ENCODE assay signal across 8 mouse cellular contexts in the genomic region with DNA sequence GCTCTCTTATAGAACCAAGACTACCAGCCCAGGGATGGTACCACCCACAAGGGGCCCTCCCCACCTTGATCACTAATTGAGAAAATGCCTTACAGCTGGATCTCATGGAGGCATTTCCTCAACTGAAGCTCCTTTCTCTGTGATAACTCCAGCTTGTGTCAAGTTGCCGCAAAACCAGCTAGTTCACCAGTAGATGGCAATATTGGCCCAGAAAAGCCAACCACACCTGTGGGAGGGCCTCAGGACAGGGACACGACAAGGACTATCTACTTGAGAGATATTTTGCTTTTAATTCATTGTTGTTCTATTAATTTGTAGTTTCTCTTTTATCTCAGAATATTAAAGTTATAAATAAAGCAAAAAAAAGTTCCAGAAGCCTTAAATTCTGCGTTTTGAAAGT.
A peak's percentile ranks its signal among the peaks of the same experiment; 100 is the strongest.
DNase-seq lines count a peak whose midpoint lies in the region; ATAC-seq and TF ChIP-seq lines count a peak whose summit lies in the region.
"Not testable (repeated sequence)": the region's sequence is repeated elsewhere in the genome, so short reads cannot be mapped to it uniquely, and the experiment has no call there.

No protein-coding gene starts in this region.

- peak; percentile 77 for DNase-seq in A20 (ENCODE audit: low read depth, low spot score)
- DNase-seq in adrenal gland, postnatal 25 days = peak; percentile 37
- peak; percentile 57 for DNase-seq in embryo, embryonic 9.5 days (ENCODE audit: extremely low spot score)
- peak; percentile 52 for DNase-seq in heart, adult 8-10 months (ENCODE audit: low spot score)
- peak; percentile 58 for DNase-seq in left cerebral cortex, postnatal 4 days
- DNase-seq in spleen, adult 2 months (ENCODE audit: low read depth in 1 of 2, low spot score in 2 of 2) = peak in 1 of 2 experiments; percentile 10

- WGBS in kidney, embryonic 16.5 days = 15% methylated on average over 3 of the region's 3 CpGs
- 10% methylated on average over 3 of the region's 3 CpGs for WGBS in midbrain, embryonic 15.5 days
- 18% methylated on average over 3 of the region's 3 CpGs for WGBS in spleen, adult 2 months

- not testable (repeated sequence) for H3K27ac ChIP-seq in kidney, embryonic 16.5 days (ENCODE audit: low read length); midbrain, embryonic 15.5 days; spleen, adult 2 months (ENCODE audit: insufficient read depth, low read length)

- H3K4me1 ChIP-seq in kidney, embryonic 16.5 days (ENCODE audit: insufficient read depth, low read length); midbrain, embryonic 15.5 days; spleen, adult 2 months (ENCODE audit: control insufficient read depth, insufficient read depth, insufficient read length): not testable (repeated sequence)

- intact Hi-C loops in left cerebral cortex, postnatal 4 days (cut with DNase I) = loop anchor here (2.0 to 10.0 kb wide), 4 partner anchors 99 to 545 kb away; no protein-coding TSS in a partner anchor

- not testable (repeated sequence) for H3K9ac ChIP-seq in kidney, embryonic 16.5 days (replicated peaks; ENCODE audit: low read length); midbrain, embryonic 15.5 days

- H3K36me3 ChIP-seq in kidney, embryonic 16.5 days (ENCODE audit: insufficient read depth, low read length); midbrain, embryonic 15.5 days (replicated peaks); spleen, adult 2 months (ENCODE audit: control insufficient read depth, insufficient read depth, low read length): not testable (repeated sequence)

- peak; percentile 75; the same call in 1 of the 2 replicates for ATAC-seq in kidney, embryonic 16.5 days (ENCODE audit: low FRiP score, low TSS enrichment)
- ATAC-seq in midbrain, embryonic 15.5 days (replicated peaks) = peak; percentile 89

- peak; percentile 19; the same call in 1 of the 2 replicates for TF ChIP-seq CTCF in spleen, adult 2 months (IDR thresholded peaks at IDR 0.05; ENCODE audit: extremely low read depth, insufficient read depth, insufficient read length, insufficient replicate concordance)

- not testable (repeated sequence) for H3K4me3 ChIP-seq in kidney, embryonic 16.5 days (ENCODE audit: low read length); midbrain, embryonic 15.5 days; spleen, adult 2 months (ENCODE audit: extremely low read depth, insufficient read depth, insufficient read length)

- H3K27me3 ChIP-seq in kidney, embryonic 16.5 days (ENCODE audit: insufficient read depth, low read length); midbrain, embryonic 15.5 days (replicated peaks); spleen, adult 2 months (ENCODE audit: control insufficient read depth, insufficient read depth, low read length): not testable (repeated sequence)

- H3K9me3 ChIP-seq in kidney, embryonic 16.5 days (ENCODE audit: low read length); midbrain, embryonic 15.5 days: not testable (repeated sequence)

- TF ChIP-seq POLR2A in spleen, adult 2 months (IDR thresholded peaks at IDR 0.05; ENCODE audit: low read depth, low read length) = not testable (repeated sequence)

- not testable (repeated sequence) for H3K4me2 ChIP-seq in kidney, embryonic 16.5 days (replicated peaks; ENCODE audit: low read depth, low read length); midbrain, embryonic 15.5 days
